Mouse (Mus musculus): ENCODE measurements around the gene Fam163a.
"Not testable (repeated sequence)": the region's sequence is repeated elsewhere in the genome, so short reads cannot be mapped to it uniquely, and the experiment has no call there.

The Fam163a gene

DNA sequence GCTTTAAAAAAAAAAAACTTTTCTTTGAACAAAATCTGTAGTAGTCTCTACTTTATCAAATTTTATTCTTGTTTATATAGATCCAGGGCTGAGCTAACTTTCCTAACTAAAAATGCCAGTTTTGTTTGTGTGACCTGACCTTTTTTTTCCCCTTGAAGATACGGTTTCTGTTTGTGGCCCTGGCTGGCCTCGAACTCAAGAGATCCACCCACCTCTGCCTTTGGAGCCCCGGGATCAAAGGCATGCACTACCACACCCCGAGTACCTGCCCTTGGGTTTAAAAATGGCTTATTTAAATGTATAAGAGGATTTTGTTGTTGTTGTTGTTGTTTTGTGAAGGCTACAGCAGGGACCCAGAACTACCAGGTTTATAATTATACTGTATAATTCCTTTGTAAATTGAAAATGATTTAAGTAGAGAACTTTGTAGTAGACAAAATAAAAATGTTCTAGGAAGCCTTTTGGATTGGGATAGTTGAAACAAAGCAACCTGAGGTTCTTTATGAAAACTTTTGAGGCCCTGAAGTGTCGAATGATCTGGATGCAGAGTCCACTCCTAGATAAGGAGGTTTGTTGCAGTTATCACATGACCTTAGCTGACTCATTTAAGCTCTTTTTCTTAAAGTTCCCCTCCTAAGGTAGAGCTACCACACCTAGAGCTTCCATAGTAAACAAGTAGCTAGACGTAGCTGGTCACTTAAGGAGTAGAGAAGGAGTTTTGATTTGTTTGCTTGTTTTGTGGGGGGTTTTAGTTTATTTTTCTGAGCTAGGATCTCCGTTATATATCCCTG lies 163.2 kb downstream of the Fam163a start:
- in situ Hi-C loops (cut with MboI; ENCODE audit: low pct_unique_long_range_greater_than_20kb in 1 of 2, low sequenced_read_pairs in 2 of 2, unreplicated experiment in 1 of 2): no loop called here

DNA sequence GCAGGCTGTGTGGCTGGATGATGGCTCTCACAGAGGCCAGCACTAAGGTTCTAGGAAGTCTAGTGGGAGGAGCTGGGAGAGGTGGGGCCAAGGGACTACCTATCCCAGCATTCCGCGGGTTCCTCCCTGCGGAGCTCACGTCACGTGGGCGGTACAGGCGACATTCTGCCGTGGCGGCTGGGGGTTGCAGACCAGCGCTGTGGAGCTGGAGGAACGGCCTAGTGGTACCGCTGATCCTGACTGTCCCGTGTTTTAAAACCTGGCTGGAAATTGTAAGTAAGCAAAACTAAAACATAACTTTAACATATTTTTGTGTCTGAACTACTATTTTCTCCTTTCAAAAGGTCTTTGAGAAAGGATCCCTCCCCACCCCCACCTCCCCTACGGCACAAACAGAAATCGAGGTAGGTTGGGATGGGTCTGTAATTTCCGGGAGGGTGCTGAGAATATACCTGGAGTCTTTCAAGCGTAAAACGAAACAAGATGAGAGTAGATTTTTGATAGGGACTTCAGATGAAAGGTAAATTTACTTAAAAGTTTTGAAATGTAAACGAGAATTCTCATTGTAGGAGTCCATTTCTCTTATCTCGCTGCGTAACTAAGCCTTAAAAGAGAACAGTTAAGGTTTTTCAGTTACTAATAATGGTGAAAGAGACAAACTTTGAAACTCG lies 164.0 kb downstream of the Fam163a start:
- in situ Hi-C loops (cut with MboI; ENCODE audit: low pct_unique_long_range_greater_than_20kb in 1 of 2, low sequenced_read_pairs in 2 of 2, unreplicated experiment in 1 of 2): no loop called here

DNA sequence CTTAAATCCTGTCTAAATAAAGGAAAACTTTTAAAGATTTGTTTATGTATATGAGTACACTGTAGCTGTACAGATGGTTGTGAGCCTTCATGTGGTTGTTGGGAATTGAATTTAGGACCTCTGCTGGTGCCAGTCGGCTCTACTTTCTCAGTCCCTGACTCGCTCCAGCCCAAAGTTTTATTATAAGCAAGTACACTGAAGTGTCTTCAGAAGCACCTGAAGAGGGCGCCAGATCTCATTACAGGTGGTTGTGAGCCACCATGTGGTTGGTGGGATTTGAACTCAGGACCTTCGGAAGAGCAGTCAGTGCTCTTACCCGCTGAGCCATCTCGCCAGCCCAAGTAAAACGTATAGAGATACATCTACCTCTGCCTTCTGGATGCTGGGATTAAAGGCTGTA lies 164.8 kb downstream of the Fam163a start:
- in situ Hi-C loops (cut with MboI; ENCODE audit: low pct_unique_long_range_greater_than_20kb in 1 of 2, low sequenced_read_pairs in 2 of 2, unreplicated experiment in 1 of 2): not testable (repeated sequence)

DNA sequence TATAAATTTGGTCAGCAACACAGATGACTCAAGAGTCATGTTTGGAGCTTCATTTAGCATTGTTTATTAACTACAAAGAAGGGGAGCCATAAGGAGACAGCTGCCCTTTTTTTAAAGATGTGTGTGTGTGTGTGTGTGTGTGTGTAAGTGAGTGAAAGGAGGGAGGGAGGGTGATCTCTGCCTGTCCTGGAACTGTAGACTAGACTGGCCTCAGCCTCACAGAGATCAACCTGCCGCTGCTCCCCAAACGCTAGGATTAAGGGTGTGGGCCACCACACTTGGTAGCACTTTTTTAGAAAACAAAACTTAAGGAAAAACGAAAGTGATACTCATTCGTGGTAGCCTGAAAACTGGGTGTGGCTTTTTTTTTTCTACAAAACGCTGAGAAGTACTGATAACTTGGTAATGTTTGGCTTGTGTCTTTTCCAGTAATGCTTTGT lies 167.7 kb downstream of the Fam163a start:
- in situ Hi-C loops (cut with MboI; ENCODE audit: low pct_unique_long_range_greater_than_20kb in 1 of 2, low sequenced_read_pairs in 2 of 2, unreplicated experiment in 1 of 2): no loop called here

DNA sequence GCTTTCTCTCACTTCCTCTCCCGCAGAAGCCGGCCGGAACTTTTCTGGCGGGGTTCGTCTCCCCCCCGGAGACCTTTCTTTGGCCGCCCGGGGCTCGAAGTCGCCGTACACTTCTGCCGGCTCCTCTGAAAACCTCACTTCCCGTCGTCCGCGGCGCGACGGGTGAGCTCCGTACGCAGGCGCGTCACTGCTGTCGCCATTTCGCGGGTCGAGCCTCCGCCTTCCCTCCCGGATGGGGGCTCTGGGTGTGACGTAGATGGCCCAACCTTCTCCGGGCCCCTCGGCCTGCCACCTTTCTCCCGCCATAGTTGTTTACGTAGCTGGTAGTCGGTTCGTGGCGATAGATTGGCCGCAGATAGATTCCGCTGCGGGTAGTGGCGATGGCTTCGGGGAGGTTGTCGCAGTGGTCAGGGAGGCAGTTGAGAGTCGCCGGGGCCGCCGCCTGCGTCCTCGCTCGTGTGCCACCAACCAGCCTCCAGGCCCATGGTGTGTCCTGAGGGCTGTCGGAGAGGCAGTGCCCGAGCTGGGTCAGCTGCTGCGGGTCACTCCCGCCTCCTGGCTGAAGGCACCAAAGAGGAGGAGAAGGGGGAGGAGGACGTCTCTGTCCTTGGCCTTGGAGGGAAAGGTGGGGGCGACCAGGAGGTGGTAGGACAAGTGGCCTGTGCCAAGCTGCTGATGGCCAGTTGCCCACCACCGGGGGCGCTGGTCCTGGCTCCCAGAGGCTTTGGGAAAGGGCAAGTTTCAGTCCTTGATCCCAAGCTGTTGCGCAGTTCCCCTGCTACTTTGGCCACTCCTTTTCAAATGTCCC lies 168.7 kb downstream of the Fam163a start, which contains the start of gene Tor1aip1:
TSS of gene Tor1aip1 (minus strand) at position 551 of the 808 bp plus-strand sequence.
- in situ Hi-C loops (cut with MboI; ENCODE audit: low pct_unique_long_range_greater_than_20kb in 1 of 2, low sequenced_read_pairs in 2 of 2, unreplicated experiment in 1 of 2): no loop called here

DNA sequence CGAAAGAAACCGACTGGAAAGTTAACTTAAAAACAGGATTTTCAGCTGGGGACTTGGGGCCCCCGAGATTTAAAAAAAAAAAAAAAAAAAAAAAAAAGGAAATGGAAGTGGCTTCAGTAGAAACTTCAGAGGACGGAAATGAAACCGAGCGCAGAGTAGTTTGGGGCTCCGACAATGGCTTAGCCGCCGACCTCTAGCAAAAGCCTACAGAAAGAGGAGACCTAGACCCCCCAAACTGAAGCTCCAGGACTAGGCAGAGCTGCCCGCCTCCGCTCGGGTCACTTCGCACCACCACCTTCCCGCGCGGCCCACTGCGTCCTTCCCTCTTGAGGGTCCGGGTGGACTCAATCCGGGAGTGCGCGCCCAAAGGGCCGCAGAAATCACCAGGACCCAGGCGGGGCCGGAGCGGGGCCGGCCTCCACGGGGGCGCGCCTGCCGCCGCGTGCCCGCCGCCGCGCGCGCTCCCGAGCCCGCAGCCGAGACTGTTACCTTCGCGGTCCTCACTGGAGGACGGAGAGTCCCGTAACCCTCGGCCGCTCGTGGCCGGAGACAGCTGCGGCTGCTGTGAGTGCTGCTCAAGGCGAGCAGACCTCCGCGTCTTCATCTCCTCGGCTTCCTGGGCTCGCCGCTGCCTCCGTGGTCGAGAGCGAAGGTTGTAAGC lies 169.4 kb downstream of the Fam163a start, which contains the start of gene Tor1aip2:
TSS of gene Tor1aip2 (plus strand) at position 135 of the 661 bp plus-strand sequence.
- in situ Hi-C loops (cut with MboI; ENCODE audit: low pct_unique_long_range_greater_than_20kb in 1 of 2, low sequenced_read_pairs in 2 of 2, unreplicated experiment in 1 of 2): no loop called here

DNA sequence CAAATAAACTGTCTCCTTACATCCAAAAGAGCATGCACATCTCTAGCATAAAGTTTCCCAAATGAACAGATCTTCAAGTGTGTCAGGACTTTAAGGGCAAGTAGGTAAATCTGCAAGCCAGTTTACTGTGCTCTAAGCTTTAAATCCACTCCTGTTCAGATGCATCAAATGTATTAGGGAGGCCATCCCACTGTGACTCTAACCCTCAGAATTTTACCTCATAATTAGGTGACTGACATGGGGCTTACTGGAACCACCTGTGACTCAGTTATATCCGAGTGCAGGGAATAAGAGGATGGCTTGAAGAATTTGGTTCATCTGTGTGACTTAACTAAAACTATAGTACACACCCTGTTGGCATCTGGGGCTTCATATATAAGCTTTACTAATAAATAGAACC lies 170.2 kb downstream of the Fam163a start:
- in situ Hi-C loops (cut with MboI; ENCODE audit: low pct_unique_long_range_greater_than_20kb in 1 of 2, low sequenced_read_pairs in 2 of 2, unreplicated experiment in 1 of 2): no loop called here

DNA sequence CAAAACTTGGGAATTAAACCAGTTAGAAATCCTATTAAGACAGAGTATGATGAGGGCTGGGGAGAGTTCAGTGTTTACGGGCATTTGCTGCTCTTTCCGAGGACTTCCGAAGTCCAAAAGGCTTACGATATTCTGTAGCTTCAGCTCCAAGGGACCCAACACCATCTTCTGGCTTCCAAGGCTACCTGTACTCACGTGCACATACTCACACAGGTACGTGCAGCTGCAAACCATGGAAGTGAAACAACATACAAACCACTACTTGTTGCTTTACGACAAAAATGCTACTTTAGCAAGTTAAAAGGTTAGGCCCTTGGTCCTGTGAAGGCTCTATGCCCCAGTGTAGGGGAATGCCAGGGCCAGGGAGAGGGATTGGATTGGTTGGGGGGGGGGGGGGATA lies 170.9 kb downstream of the Fam163a start:
- in situ Hi-C loops (cut with MboI; ENCODE audit: low pct_unique_long_range_greater_than_20kb in 1 of 2, low sequenced_read_pairs in 2 of 2, unreplicated experiment in 1 of 2): no loop called here

DNA sequence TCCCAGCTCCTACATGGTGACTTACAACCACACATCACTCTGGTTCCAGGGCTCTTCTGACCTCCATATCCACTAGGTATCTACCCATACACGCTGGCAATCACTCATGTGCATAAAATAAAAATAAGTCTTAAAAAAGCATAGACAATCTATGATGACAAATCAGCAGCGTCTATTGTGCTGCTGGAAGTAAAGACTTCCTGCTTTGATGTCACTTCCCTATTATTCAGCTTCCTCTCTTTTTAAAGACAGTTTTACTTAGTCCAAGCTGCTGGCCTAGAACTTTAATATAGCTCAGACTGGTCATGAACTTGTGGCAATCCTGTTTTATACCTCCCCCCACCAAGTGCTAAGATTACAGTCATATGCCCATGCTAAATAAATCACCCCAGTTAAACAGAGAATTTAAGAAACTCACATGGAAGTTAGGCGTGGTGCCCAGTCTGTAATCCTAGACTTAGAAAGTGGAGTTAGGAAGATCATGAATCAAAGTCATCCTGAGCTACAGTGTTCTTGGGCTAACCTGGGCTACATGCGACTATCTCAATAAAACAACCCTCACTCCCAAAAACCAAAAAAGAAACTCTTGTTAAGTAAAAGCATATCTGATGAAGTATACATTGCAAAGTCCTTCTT lies 176.4 kb downstream of the Fam163a start:
- in situ Hi-C loops (cut with MboI; ENCODE audit: low pct_unique_long_range_greater_than_20kb in 1 of 2, low sequenced_read_pairs in 2 of 2, unreplicated experiment in 1 of 2): no loop called here

DNA sequence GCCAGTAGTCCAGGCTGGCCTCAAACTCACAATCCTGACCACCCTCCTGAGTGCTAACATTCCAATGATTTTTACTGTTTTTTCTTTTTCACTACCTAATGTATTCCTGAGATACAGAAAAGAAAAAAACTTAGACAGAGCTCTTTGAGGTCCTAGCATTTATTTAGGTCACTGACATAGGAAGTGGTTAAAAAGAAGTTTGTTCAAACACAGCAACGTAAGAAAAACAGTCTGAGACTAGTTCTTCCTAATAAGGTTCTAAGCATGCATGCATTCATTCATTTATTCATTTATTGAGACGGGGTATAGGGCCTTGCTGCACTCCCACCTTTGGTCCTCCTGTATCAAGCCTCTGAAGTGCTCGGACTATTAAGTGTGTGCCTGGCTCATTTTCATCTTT lies 177.0 kb downstream of the Fam163a start:
- in situ Hi-C loops (cut with MboI; ENCODE audit: low pct_unique_long_range_greater_than_20kb in 1 of 2, low sequenced_read_pairs in 2 of 2, unreplicated experiment in 1 of 2): no loop called here

All from mouse embryonic stem cell (cell line).